Mouse (Mus musculus): ENCODE data around the gene Coa6. TPM values are rescaled to one million over a fixed set of nuclear protein-coding genes. Genes with fewer than 3 reads are reported as not detected.

Coa6 gene
- polyA plus RNA-seq, 1 experiment from 2014 or later, result 48.2 TPM

DNA sequence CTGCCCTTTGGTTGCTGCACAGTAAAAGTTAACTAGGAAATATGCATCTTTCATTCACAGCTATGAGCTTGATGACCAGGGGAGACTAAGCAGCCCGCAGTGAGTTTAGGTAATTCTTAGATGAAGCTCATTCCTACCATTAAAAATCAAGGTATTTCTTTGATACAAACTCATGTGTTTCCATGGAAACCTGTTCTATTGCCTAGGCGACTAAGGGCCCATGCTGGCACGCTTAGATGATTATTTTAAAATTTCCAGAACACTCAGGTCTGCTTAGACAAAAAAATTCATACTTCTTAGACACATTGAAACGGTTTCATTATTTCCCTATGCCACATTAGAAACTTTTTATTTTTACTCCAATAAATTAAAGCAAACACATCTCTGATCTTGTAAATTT lies 17.3 kb upstream of the Coa6 start:
- ATAC-seq (ENCODE audit: insufficient number of reproducible peaks, insufficient read depth, low FRiP score, low TSS enrichment, low read depth), result no peak
- H3K36me3 ChIP-seq, result no peaks in the 10 kb centered on the region
- no peak overlapping the region for H3K9ac ChIP-seq
- 77% methylated on average over 4 of the region's 4 CpGs for WGBS
- H3K27ac ChIP-seq, result no peak overlapping the region
- no peaks in the 10 kb centered on the region for H3K27me3 ChIP-seq
- H3K4me1 ChIP-seq, result no peaks in the 10 kb centered on the region
- H3K4me3 ChIP-seq, result no peak overlapping the region
- H3K9me3 ChIP-seq, result no peaks in the 10 kb centered on the region
- no peak overlapping the region for H3K4me2 ChIP-seq

DNA sequence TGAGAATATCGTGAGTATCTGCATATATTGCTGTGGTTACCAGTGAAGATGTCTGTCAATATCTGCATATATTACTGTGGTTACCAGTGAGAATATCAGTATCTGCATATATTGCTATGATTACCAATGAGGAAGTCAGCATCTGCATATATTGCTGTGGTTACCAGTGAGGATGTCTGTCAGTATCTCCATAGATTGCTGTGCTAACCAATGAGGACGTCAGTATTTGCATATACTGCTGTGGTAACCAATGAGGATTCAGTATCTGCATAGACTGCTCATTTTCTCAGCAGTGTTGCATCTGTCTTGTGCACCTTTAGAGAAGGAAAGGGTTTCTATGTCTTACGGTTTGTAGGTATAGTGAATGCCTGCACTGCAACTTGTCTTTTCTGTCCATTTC lies 1.5 kb upstream of the Coa6 start:
- peaks cover 5% of the 10 kb centered on the region for H3K36me3 ChIP-seq
- H3K4me2 ChIP-seq, result no peak overlapping the region
- 77% methylated on average over 3 of the region's 3 CpGs for WGBS
- H3K4me3 ChIP-seq, result no peak overlapping the region
- H3K27me3 ChIP-seq, result no peaks in the 10 kb centered on the region
- no peak overlapping the region for H3K9ac ChIP-seq
- H3K9me3 ChIP-seq, result no peaks in the 10 kb centered on the region
- no peak overlapping the region for H3K27ac ChIP-seq
- H3K4me1 ChIP-seq, result peaks cover 9% of the 10 kb centered on the region
- no peak for ATAC-seq (ENCODE audit: insufficient number of reproducible peaks, insufficient read depth, low FRiP score, low TSS enrichment, low read depth)

DNA sequence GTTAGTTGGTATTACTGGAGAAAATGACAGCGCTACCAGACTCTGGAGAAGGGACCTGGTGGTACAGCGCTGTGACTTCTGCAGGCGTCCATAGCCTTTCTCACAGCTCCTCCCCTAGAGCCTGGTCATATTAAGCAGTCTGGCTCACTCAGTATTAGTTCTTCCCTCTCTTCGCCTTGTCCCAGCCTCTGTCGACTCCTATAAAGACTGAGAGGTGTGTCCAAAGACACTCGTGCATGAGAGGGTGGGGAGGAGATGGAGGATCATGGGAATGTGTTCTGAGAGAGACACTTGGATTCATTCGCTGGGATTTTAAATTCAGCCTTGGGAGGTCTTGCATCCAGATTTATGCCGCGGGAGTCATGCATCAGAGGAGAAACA lies 595 bp downstream of the Coa6 start:
- Histone ChIP-seq H3K4me1 (peaks cover 9% of the 10 kb centered on the region), H3K27me3 (no peaks in the 10 kb centered on the region), H3K27ac (peak overlapping the region; percentile 78), H3K36me3 (peaks cover 26% of the 10 kb centered on the region), H3K4me3 (peak overlapping the region; percentile 87), H3K4me2 (peak overlapping the region; percentile 90), H3K9me3 (no peaks in the 10 kb centered on the region), H3K9ac (peak overlapping the region; percentile 93)
- ATAC-seq (ENCODE audit: insufficient number of reproducible peaks, insufficient read depth, low FRiP score, low TSS enrichment, low read depth), result peak; percentile 16; the same call in 1 of the 2 replicates
- WGBS, result 5% methylated on average over 9 of the region's 9 CpGs

DNA sequence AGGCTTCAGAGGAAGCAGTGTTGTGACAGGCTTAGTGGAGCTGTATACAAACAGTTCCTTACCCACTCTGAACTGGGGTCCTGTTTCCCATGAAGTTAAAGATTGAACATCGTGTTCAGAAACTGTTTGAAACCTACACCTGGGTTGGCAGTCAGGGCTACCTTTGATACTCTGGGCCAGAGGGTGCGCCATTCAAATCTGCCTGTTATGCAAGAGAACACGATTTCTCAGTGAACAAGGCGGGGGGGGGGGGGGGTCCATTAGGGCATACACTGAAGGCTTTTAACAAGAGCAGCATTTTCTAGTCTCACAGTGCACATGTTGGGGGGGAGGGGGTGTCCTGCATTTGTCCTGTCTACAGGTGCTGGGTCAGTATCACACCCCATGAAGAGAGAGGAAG lies 1.8 kb downstream of the Coa6 start:
- H3K4me3 ChIP-seq, result no peak overlapping the region
- H3K4me1 ChIP-seq, result peaks cover 9% of the 10 kb centered on the region
- no peak overlapping the region for H3K27ac ChIP-seq
- H3K9ac ChIP-seq, result no peak overlapping the region
- WGBS, result 81% methylated on average over 4 of the region's 4 CpGs
- no peaks in the 10 kb centered on the region for H3K27me3 ChIP-seq
- ATAC-seq (ENCODE audit: insufficient number of reproducible peaks, insufficient read depth, low FRiP score, low TSS enrichment, low read depth), result no peak
- peaks cover 39% of the 10 kb centered on the region for H3K36me3 ChIP-seq
- H3K4me2 ChIP-seq, result no peak overlapping the region
- H3K9me3 ChIP-seq, result no peaks in the 10 kb centered on the region

DNA sequence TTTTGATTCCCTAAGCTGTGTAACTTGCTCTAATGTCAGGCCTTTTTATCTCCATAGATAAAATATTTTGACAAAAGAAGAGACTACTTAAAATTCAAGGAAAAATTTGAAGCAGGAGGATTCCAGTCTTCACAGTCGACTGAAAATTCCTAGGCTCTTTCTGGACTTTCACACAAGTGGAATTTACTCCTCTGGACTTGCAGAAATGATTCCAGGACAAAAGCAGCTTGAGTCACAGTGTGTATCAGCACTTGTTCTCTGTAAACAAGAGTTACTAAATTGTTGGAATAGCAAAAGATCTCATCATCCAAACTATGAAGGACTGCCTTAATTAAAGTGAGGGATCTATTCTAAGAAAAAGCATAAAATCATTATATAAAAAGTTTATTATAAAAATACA lies 2.6 kb downstream of the Coa6 start:
- H3K4me1 ChIP-seq, result peaks cover 9% of the 10 kb centered on the region
- ATAC-seq (ENCODE audit: insufficient number of reproducible peaks, insufficient read depth, low FRiP score, low TSS enrichment, low read depth), result no peak
- H3K9ac ChIP-seq, result no peak overlapping the region
- H3K4me3 ChIP-seq, result no peak overlapping the region
- H3K9me3 ChIP-seq, result no peaks in the 10 kb centered on the region
- H3K4me2 ChIP-seq, result no peak overlapping the region
- WGBS, result 78% methylated on average over 1 of the region's 1 CpGs
- H3K36me3 ChIP-seq, result peaks cover 47% of the 10 kb centered on the region
- no peak overlapping the region for H3K27ac ChIP-seq
- no peaks in the 10 kb centered on the region for H3K27me3 ChIP-seq

DNA sequence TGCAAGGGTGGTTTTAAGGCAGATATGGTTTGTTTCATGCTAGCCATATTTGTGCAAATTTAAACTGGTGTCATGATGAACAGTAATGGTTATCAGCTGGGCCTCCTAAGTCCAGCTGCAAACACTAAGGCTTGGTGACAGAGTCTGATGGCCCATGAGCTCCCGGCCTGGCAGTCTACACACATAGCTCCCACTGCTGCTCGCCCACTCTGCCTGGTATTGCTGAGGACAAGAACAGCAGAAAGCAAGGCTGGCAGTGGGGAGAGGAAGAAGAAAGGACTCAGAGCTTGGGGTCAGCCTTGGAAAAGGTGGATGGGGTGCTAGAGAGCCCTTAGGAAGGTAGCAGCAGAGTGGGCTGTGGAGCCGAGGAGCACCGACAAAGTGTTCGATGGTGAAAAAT lies 7.3 kb downstream of the Coa6 start:
- H3K4me3 ChIP-seq, result no peak overlapping the region
- H3K27me3 ChIP-seq, result no peaks in the 10 kb centered on the region
- peaks cover 79% of the 10 kb centered on the region for H3K36me3 ChIP-seq
- no peaks in the 10 kb centered on the region for H3K4me1 ChIP-seq
- 92% methylated on average over 5 of the region's 5 CpGs for WGBS
- H3K9me3 ChIP-seq, result no peaks in the 10 kb centered on the region
- no peak overlapping the region for H3K9ac ChIP-seq
- H3K4me2 ChIP-seq, result no peak overlapping the region
- H3K27ac ChIP-seq, result no peak overlapping the region
- no peak for ATAC-seq (ENCODE audit: insufficient number of reproducible peaks, insufficient read depth, low FRiP score, low TSS enrichment, low read depth)

DNA sequence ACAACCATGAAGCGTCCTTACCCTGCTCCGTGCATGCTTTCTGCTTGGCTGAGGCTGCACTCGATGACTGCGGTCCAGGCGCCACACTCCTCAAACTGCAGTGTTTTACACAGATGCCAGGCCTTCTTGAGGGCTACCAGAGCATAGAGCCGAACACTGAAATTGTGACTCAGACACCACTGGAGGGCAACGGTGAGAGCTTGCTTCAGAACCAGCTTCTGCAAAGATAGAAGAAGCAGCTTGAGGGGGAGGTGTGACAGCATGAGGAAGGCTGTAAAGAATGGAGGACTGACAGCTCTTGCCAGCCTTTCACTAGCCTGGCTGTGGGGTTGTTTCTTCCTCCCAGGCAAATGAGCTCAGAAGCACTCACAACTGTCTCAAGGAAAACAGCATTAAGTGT lies 11.5 kb downstream of the Coa6 start:
- H3K27ac ChIP-seq, result no peak overlapping the region
- no peak for ATAC-seq (ENCODE audit: insufficient number of reproducible peaks, insufficient read depth, low FRiP score, low TSS enrichment, low read depth)
- H3K27me3 ChIP-seq, result no peaks in the 10 kb centered on the region
- WGBS, result 84% methylated on average over 7 of the region's 7 CpGs
- H3K4me3 ChIP-seq, result no peak overlapping the region
- H3K36me3 ChIP-seq, result peaks cover 77% of the 10 kb centered on the region
- H3K9me3 ChIP-seq, result no peaks in the 10 kb centered on the region
- no peak overlapping the region for H3K4me2 ChIP-seq
- no peak overlapping the region for H3K9ac ChIP-seq
- no peaks in the 10 kb centered on the region for H3K4me1 ChIP-seq

DNA sequence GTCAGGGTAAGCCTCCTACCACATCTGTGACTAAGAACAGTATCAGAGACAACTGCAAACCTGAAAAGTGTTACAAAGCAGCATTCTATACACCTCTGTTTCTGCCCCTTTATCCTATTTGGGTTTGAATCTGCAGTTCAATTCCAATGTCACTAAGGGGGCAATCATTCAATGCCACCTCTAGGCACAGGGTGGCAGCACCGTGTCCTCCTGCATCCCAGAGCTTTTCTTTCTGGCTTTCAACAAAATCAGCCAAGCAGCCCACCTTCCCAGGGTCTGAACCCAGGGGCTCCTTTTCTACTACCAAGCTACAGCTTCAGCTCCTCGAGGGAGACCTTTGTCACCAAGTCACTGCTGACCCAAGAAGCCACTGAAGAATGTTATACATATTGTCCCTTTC lies 16.6 kb downstream of the Coa6 start:
- 69% methylated on average over 2 of the region's 2 CpGs for WGBS
- peaks cover 59% of the 10 kb centered on the region for H3K36me3 ChIP-seq

DNA sequence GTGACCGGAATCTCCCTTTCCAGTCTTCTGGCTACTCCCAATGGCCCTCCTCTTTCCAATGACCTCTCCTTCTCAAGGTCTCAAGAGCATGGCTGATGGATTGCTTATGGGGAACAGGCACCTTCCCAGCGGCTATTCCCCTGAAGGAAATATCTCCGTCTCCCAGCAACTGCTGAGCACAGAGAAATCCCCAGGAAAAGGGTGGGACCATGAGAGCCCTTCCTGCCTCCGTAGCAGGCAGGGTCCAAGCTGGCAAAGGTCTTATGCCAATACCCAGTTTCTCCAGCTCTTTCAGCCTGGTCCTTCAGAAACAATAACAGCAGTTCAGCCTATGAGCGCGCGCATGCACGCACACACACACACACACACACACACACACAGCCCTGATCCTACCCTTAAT lies 28.8 kb downstream of the Coa6 start:
- H3K36me3 ChIP-seq, result peaks cover 87% of the 10 kb centered on the region
- ATAC-seq (ENCODE audit: insufficient number of reproducible peaks, insufficient read depth, low FRiP score, low TSS enrichment, low read depth), result no peak
- no peak overlapping the region for H3K27ac ChIP-seq
- H3K4me2 ChIP-seq, result no peak overlapping the region
- no peaks in the 10 kb centered on the region for H3K4me1 ChIP-seq
- no peaks in the 10 kb centered on the region for H3K27me3 ChIP-seq
- 93% methylated on average over 8 of the region's 8 CpGs for WGBS
- no peaks in the 10 kb centered on the region for H3K9me3 ChIP-seq
- no peak overlapping the region for H3K4me3 ChIP-seq
- no peak overlapping the region for H3K9ac ChIP-seq

More for the DNA sequence above, 16.6 kb downstream of the Coa6 start:
- H3K4me3 ChIP-seq, result no peak overlapping the region
- H3K9ac ChIP-seq, result no peak overlapping the region
- H3K9me3 ChIP-seq, result no peaks in the 10 kb centered on the region
- no peak overlapping the region for H3K4me2 ChIP-seq
- H3K4me1 ChIP-seq, result no peaks in the 10 kb centered on the region
- no peak overlapping the region for H3K27ac ChIP-seq
- no peaks in the 10 kb centered on the region for H3K27me3 ChIP-seq
- ATAC-seq (ENCODE audit: insufficient number of reproducible peaks, insufficient read depth, low FRiP score, low TSS enrichment, low read depth), result no peak

DNA sequence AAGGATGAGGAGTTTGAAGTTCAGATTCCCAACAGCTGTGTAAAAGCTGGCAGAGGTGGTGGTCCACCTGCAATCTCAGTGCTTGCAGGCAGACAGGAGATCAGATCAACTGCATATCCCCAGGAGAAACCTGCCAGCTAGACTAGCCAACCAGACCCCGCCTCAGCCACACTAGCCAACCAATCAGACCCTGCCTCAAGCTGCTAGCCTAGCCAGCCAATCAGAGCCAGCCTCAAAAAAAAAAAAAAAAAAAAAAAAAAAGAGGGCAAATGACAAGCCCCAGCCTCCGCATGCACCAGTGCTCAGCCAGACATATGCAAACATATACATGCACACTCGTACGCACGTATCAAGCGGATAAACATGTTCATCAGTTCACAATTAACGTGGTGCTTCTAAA lies 33.1 kb downstream of the Coa6 start:
- 78% methylated on average over 7 of the region's 7 CpGs for WGBS
- peaks cover 80% of the 10 kb centered on the region for H3K36me3 ChIP-seq
- no peak overlapping the region for H3K4me2 ChIP-seq

DNA sequence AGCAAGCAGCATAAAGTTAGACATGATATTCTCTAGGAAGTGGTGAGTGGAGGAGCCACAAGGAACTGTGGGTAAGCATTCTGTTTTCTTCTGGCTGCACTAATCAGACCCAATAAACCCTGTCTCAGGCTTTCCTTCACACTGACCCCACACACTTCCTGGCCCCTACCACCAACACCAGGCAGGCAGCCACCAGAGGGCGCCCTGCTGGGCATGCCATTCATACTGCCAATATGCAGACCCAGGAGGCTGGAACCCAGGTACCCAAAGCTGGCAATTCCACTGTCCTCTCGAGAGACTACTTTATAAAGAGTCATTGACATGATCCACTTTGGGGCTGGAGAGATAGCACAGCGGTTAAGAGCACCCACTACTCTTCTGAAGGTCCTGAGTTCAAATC lies 38.0 kb downstream of the Coa6 start:
- Histone ChIP-seq H3K27me3 (no peaks in the 10 kb centered on the region), H3K36me3 (peaks cover 66% of the 10 kb centered on the region), H3K27ac (no peak overlapping the region), H3K4me2 (no peak overlapping the region), H3K4me1 (no peaks in the 10 kb centered on the region), H3K9me3 (no peaks in the 10 kb centered on the region), H3K9ac (no peak overlapping the region), H3K4me3 (no peak overlapping the region)
- 56% methylated on average over 3 of the region's 3 CpGs for WGBS
- no peak for ATAC-seq (ENCODE audit: insufficient number of reproducible peaks, insufficient read depth, low FRiP score, low TSS enrichment, low read depth)

More for the DNA sequence above, 33.1 kb downstream of the Coa6 start:
- Histone ChIP-seq H3K27me3 (no peaks in the 10 kb centered on the region), H3K4me1 (no peaks in the 10 kb centered on the region), H3K27ac (no peak overlapping the region), H3K9me3 (no peaks in the 10 kb centered on the region), H3K9ac (no peak overlapping the region), H3K4me3 (no peak overlapping the region)
- no peak for ATAC-seq (ENCODE audit: insufficient number of reproducible peaks, insufficient read depth, low FRiP score, low TSS enrichment, low read depth)

DNA sequence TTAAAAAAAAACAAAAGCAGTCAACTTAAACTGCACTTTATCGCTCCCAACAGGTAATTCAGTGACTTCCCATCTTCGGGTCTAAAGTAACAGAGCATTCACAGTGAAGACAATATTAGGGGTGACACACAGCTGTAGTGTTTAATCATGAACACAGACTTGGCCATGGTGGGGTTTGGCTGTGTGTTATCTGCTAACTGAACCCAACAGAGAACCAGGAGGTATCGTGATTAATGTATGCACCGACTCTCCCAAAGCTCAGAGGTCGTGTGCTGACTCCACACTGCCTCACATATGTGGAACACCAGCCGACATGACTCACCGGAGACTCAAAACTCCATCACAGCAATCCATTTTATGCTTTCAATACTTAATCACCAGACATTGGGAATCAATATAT lies 39.4 kb downstream of the Coa6 start:
- H3K4me3 ChIP-seq, result no peak overlapping the region
- no peak overlapping the region for H3K27ac ChIP-seq
- H3K9ac ChIP-seq, result no peak overlapping the region
- H3K9me3 ChIP-seq, result no peaks in the 10 kb centered on the region
- H3K4me1 ChIP-seq, result no peaks in the 10 kb centered on the region
- whole genome bisulfite sequencing, result 84% methylated on average over 7 of the region's 7 CpGs
- no peak overlapping the region for H3K4me2 ChIP-seq
- no peak for ATAC-seq (ENCODE audit: insufficient number of reproducible peaks, insufficient read depth, low FRiP score, low TSS enrichment, low read depth)
- no peaks in the 10 kb centered on the region for H3K27me3 ChIP-seq
- H3K36me3 ChIP-seq, result peaks cover 62% of the 10 kb centered on the region

DNA sequence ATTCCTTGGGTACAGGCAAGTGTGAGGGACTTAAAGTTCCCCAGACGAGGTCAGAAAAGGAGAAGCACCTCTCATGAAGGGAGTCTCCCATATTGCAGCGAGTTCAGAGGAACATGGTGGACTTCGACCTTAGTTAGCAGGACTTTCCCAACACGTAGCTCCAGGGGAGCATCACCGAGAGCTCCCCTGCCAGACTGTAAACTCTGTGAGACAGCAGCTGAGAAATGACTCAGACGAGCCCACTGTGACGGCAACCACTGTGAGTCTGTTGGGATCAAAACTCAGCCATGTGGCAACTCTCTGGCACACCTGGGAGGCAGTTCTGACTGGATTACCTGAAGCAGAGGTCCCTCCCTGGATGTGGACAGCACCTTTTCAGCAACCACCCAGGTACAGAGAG lies 41.8 kb downstream of the Coa6 start:
- Histone ChIP-seq H3K27ac (no peak overlapping the region), H3K9me3 (no peaks in the 10 kb centered on the region), H3K9ac (no peak overlapping the region), H3K4me1 (no peaks in the 10 kb centered on the region), H3K4me3 (no peak overlapping the region), H3K4me2 (no peak overlapping the region), H3K27me3 (no peaks in the 10 kb centered on the region), H3K36me3 (peaks cover 63% of the 10 kb centered on the region)
- WGBS, result 82% methylated on average over 7 of the region's 7 CpGs
- ATAC-seq (ENCODE audit: insufficient number of reproducible peaks, insufficient read depth, low FRiP score, low TSS enrichment, low read depth), result no peak
